Mouse (Mus musculus) cerebellum, adult 2 months (tissue): ENCODE measurements around the gene Ss18l2.
A peak's percentile ranks its signal among the peaks of the same experiment; 100 is the strongest.

Source experiments
- CTCF ChIP-seq: fragments of 200-500 bp; IDR thresholded peaks from 2 replicates; pipeline ENCODE4 v1.5.1; 2011; ENCODE audit warnings: low read depth, mild to moderate bottlenecking, control low read depth, low read length, moderate library complexity, borderline replicate concordance; ENCODE audit not compliant: insufficient read depth
- POLR2A ChIP-seq: fragments of 200-500 bp; IDR thresholded peaks from 2 replicates; pipeline ENCODE4 v1.6.1; 2011; ENCODE audit warnings: low read length, control low read depth, borderline replicate concordance; ENCODE audit not compliant: insufficient read depth

DNA sequence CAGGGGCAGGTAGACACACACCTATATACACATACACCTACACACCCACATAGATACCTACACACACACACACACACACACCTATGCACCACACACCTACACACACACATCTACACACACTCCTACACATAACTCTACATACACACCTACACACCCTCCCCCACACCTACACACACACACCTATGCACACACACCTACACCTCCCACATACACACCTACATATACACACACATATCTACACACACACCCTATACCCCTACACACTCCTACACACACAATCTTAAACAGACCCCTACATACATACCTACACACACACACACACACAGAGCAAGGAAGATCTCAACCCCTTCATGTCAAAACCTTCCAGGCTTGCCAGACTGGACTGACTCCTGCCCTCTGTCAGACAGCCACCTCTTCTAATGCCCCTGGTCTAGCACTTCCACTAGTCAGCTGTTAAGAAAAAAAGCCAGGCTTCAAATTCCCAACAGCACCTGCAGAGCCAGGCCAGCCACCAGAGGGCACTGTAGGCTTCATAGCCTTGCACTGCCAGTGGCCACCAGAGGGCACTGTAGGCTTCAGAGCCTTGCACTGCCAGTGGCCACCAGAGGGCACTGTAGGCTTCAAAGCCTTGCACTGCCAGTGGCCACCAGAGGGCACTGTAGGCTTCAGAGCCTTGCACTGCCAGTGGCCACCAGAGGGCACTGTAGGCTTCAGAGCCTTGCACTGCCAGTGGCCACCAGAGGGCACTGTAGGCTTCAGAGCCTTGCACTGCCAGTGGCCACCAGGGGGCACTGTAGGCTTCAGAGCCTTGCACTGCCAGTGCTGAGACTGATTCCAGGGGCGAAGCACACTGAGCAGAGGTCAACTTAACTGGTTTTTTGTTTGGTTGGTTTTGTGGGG, 12.7 kb upstream of the Ss18l2 start:
- TF ChIP-seq CTCF = peak; percentile 82
- TF ChIP-seq POLR2A = no peak
